Mouse (Mus musculus): Measurements from ENCODE around the gene Etv2.

The Etv2 gene

GRCm38 (mm10) chr7:30635752-30636151 lies at the start of gene Etv2:
TSS of gene Etv2 (minus strand) at chr7:30635852.
- no peak for DNase-seq

DNA sequence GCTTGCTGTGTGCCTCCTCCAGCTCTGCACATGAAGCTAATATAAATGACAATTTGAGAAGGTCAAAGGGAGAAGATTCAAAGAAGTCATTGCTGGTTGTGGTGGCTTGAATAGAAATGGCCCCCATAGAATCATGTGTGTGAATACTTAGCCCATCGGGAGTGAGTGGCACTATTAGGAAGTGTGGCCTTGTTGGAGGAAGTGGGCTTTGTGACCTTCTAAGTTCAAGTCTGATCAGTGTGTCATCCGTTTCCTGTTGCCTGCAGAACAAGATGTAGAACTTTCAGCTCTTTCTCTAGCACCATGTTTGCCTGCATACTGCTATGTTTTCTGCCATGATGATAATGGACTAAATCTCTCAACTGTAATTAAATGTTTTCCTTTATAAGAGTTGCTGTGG lies 47.8 kb upstream of the Etv2 start:
- DNase-seq, result no peak

GRCm38 (mm10) chr7:30681897-30682296 lies 46.2 kb upstream of the Etv2 start:
- DNase-seq, result no peak

DNA sequence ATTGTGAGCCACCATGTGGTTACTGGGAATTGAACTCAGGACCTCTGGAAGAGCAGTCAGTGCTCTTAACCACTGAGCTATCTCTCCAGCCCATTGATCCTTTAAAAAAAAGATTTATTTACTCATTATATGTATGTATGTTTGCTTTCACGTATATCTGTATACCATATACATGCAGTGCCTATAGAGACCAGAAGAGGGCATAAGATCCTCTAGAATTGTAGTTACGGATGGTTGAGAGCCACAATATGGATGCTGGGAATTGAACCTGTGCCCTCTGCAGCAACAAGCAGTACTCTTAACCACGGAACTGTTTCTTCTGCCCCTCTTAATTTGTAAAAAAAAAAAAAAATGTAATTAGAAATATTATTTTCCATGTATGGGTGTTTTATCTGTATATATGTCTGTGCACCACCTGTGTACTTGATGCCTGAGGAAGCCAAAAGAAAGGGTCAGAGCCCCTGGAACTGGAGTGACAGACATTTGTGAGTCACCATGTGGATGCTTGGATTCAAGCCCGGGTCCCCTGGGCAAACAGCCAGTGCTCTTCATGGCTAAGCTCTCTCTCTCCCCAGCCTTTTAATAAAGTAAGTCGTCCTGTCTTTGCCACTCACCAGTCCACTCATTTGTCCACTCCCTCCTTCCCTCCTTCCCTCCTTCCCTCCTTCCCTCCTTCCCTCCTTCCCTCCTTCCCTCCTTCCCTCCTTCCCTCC lies 42.8 kb upstream of the Etv2 start:
- no peak for DNase-seq

DNA sequence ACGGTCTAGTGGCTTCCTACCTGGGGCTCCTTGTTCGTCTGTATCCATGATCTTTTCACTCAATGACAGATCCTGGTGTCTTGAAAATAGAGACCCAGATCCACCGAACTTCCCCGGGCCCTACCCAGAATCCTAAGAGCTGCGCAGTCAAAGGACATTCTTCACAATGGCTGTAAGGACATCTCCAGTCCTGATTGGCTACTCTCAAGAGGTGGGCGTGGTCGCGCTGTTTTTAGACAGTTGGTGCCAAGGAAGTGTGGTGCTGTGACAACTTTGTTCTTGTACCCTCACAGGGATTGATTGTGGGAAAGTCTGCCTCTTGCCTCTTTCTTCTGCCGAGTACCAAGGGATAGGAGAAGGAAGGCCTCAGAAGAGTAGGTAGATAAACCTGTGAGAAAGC lies 35.8 kb upstream of the Etv2 start, which contains the start of gene Pmis2:
Gene Pmis2, minus strand, starts transcription at position 126 of the 400 bp plus-strand sequence.
- no peak for DNase-seq

DNA sequence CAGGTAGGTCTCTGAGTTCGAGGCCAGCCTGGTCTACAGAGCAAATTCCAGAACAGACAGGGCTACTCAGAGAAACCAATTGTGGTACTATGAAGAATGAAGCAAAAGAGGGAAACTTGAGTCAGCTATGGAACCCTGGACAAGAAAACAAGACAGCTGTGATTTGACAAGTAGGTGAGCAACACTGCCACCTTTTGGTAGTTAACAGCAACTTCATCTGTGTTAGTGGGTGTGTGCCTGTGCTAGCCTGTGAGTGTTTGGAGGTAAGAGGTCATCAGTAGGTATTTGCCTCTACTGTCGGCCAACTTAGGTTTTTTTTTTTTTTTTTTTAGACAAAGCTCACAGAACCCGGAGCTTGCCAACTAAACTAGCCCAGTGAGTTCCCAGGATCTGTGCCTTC lies 33.6 kb upstream of the Etv2 start:
- DNase-seq, result peak; percentile 14

- peak; percentile 36 for DNase-seq
Measured at GRCm38 (mm10) chr7:30665321-30665720, 29.7 kb upstream of the Etv2 start.

- peak; percentile 95 for DNase-seq
Measured at GRCm38 (mm10) chr7:30664529-30665200, 29.0 kb upstream of the Etv2 start, which contains the start of gene Haus5. TSS of gene Haus5 (minus strand) at chr7:30664994.

GRCm38 (mm10) chr7:30649591-30650540 lies 14.2 kb upstream of the Etv2 start, which contains the start of gene Rbm42:
TSS of gene Rbm42 (minus strand) at chr7:30650317.
- DNase-seq, result peak; percentile 99

DNA sequence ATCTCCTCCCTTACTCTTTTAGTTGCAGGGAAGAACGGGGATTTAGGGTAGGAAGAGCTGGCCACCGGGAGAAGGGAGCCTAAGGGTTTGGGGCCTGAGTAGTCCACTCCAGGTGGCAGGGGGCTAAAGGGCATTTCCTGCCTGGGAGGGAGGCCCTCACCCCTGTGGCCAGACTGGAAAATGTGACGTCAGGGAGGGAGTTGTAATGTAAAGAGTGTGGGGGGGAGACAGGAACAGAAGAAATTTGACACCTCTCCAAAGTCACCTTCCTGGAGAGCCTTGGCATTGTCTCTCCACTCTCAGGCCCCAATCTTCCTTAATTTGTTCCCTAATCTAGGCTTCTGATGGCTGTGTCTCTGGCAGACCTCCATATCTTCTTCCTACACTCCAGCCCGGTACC lies 3.4 kb upstream of the Etv2 start:
- DNase-seq, result peak; percentile 26

GRCm38 (mm10) chr7:30636395-30636794 lies 743 bp upstream of the Etv2 start:
- DNase-seq, result peak; percentile 13

DNA sequence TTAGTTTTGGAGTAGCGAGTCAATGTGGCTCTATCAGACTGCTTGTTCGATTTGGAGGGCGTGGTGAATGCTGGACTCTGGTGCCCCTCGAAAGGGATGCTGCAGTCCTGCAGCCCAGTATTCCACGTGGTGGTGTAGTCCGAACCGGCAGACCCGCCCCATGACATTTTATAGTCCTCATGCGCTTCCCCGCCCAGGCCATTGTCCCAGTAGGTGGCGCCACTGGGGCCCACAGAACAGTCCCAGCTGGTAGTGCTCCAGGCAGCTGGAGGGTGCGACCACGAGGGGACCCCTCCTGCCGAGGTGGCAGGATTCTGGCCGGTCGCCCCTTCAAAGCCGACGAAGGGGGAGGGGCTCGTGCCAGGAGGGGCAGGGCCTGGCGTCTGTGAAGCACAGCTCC lies 1.0 kb downstream of the Etv2 start:
- DNase-seq, result peak; percentile 80

DNA sequence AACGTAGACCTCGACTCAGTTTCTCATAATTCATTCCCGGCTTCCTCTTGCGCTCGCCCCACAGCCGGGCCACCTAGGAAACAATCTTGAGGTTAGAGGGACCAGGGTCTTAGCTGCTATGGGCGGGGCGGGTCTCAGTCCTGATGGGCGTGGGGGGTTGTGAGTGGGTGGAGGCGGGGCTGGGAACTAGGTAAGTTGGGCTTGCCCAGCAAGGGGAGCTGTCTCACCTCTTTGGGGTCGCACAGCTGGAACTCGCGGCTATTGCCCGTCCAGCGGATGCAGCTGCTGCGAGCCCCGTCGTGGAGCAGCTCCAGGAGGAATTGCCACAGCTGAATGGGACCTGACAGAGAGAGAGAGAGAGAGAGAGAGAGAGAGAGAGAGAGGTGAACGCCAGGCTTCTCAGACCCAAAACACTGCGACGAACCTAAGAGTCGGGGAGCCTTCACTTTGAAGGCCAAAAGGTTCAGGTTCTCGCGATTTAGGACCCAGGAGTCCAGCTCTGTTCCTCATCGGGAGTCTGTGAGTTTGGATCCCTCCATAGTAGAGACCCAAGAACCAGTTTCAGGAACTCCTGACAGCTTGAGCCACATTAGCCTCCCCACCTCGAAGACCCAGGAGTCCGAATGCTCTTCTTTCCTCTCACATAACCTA lies 1.8 kb downstream of the Etv2 start:
- DNase-seq, result no peak

DNA sequence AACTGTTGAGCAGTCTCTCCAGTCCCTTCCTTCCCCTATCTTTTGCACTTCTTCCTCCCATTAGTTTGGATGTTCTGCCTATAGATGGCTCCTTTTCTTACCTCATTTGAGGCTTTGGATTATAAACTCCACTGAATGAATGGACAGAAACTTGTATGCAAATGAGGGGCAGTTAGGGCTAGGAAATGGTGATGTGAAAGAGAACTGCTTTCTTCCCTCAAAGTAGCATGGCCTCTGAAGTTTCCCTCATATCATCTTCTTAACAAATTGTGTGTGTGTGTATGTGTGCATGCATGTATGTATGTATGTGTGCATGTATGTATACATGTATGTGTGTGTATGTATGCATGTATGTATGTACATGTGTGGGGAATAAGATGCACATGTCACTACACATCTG lies 6.6 kb downstream of the Etv2 start:
- DNase-seq, result no peak

- DNase-seq, result no peak
Measured at GRCm38 (mm10) chr7:30626647-30627046, 9.0 kb downstream of the Etv2 start.

DNA sequence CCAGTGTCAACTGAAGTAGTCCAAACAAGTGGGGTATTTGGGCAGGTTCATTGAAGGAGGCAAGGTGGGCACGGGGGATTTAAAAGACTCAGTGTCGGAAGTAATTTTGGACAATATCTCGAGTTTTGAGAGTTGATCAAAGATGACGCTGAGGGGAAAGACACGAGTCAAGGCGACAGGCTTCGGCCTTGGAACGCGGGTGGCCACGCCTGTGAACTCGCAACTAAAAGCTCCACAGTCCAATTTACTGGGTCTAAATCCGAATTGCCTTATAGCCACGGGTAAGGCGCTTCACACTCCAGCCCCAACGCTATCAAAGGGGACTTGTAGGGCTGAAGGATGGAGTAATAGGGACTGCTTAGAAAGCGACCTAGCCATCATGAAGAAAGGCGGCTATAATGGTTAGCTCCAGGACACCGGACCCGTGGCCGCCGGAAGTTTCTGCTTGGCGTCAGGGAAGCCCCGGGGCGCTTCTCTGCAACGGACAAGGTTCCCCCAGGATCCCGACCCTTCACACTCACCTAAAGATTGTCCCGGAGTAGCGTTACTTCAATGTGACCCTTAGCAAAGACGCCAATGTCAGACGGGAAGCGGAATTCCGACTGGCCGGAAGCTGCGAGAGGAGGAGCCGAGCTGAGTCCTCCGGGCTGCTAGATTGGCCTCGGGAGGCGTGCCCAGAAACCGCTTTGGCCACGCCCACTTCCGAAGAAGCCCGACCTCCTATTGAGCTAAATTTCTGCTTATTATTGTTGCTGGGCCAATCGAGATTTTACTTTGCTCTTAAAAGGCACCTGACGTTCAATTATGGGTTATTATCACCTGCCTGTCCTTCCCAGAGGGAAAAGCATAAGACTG lies 9.9 kb downstream of the Etv2 start, which contains the start of gene Cox6b1:
Gene Cox6b1, minus strand, starts transcription at position 622 of the 855 bp plus-strand sequence.
- DNase-seq, result peak; percentile 95

GRCm38 (mm10) chr7:30619202-30619601 lies 16.4 kb downstream of the Etv2 start:
- DNase-seq, result no peak

GRCm38 (mm10) chr7:30618658-30619057 lies 17.0 kb downstream of the Etv2 start:
- DNase-seq, result no peak

GRCm38 (mm10) chr7:30615049-30615760 lies 20.4 kb downstream of the Etv2 start:
- no peak for DNase-seq

DNA sequence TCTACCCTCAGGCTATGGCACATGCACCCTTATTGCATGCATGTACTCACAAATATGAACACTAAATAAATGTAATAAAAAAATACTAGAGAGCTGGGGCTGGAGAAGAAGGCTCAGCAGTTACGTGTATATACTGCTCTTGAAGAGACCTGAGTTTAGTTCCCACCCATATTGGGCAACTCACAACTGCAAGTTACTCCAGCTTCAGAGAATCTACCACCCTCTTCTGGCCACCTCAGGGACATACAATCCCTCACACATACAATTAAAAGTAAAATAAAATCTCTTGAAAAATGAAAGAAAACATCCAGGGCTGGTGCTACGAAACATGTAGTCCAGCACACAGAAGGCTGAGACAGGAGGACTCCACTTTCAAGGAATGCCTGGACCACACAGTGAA lies 21.2 kb downstream of the Etv2 start:
- no peak for DNase-seq

Measured in embryo, embryonic 11 days (tissue).